Mouse (Mus musculus) macrophage (primary cell): ENCODE measurements around the gene Shpk. TPM values are rescaled to one million over a fixed set of nuclear protein-coding genes. Genes with fewer than 3 reads are reported as not detected.

Experiments used
- H3K27ac ChIP-seq: fragments of 350-480 bp; formaldehyde crosslinking; 2 replicates; pipeline ENCODE4 v1.9.0; 2021
- H3K36me3 ChIP-seq: fragments of 350-480 bp; formaldehyde crosslinking; 2 replicates; pipeline ENCODE4 v1.9.0; 2021; ENCODE audit errors: inconsistent target
- H3K4me3 ChIP-seq: fragments of 350-480 bp; formaldehyde crosslinking; 2 replicates; pipeline ENCODE4 v1.9.0; 2021; ENCODE audit errors: inconsistent target
- H3K79me2 ChIP-seq: fragments of 350-480 bp; formaldehyde crosslinking; 2 replicates; pipeline ENCODE4 v1.9.0; 2021; ENCODE audit errors: inconsistent target
- WGBS: methylation state at CpG from one replicate; pipeline ENCODE4 v1.1.7; 2026; ENCODE audit warnings: inconsistent platforms; ENCODE audit not compliant: missing documents; 5-methylcytosine and 5-hydroxymethylcytosine counted together
- polyA plus RNA-seq: library from polyadenylated mRNA; stranded (reverse); fragments of 250-400 nt; gene quantifications from 3 replicates; pipeline ENCODE4 v1.2.4, GENCODE M21; 2018; ENCODE audit warnings: inconsistent platforms

The Shpk gene
- polyA plus RNA-seq, 1 experiment from 2014 or later, result 3.1 TPM

DNA sequence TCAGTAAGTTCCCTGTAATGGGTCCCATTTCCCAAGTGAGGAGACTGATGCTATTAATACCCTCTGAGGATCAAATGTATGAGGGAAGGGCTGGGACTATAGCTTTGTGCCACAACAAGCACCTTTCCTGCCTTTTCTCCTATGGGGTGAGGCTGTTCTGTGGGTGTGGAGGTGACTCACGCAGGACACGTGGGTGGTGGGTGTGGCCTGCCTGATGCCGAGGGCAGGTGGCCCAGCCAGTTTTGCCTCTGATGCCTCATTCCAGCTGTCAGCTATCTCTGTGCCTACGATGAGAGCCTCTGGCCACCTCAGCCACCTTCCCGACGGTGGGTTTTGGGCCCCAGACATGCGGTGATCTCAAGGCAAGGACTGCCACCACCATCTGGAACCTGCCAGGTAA, 68.0 kb downstream of the Shpk start, which contains the start of gene Trpv3:
Gene Trpv3, plus strand, starts transcription at position 122 of the 400 bp plus-strand sequence.
- no peaks in the 10 kb centered on the region for H3K79me2 ChIP-seq
- 87% methylated on average over 7 of the region's 7 CpGs for WGBS
- no peak within 1 kb of the TSS for H3K27ac ChIP-seq
- H3K36me3 ChIP-seq, result no peaks in the 10 kb centered on the region
- no peak within 1 kb of the TSS for H3K4me3 ChIP-seq

Other genes with a start within 250 kb of the Shpk start
- gene Atp2a3, start 238.3 kb upstream of the Shpk start, polyA plus RNA-seq, result 5.0 to 11.9 TPM (median 5.1 TPM) in 3 replicates
- gene P2rx1, start 200.4 kb upstream of the Shpk start, polyA plus RNA-seq, result 0.12 to 0.80 TPM (median 0.33 TPM) in 3 replicates
- not detected in 3 replicates for gene Camkk1, start 180.5 kb upstream of the Shpk start, polyA plus RNA-seq
- gene Ncbp3, start 151.7 kb upstream of the Shpk start, polyA plus RNA-seq, result 4.9 to 6.5 TPM (median 4.9 TPM) in 3 replicates
- gene Itgae, start 108.9 kb upstream of the Shpk start, polyA plus RNA-seq, result 0.04 to 0.10 TPM in 2 of 3 replicates, not detected in the other
- gene Haspin, start 61.2 kb upstream of the Shpk start, polyA plus RNA-seq, result 3.7 to 6.3 TPM (median 4.0 TPM) in 3 replicates
- gene P2rx5, start 39.0 kb upstream of the Shpk start, polyA plus RNA-seq, result 0.08 to 0.42 TPM in 2 of 3 replicates, not detected in the other
- 17.6 to 52.2 TPM (median 32.5 TPM) in 3 replicates for gene Emc6, start 22.4 kb upstream of the Shpk start, polyA plus RNA-seq
- 31.5 to 54.1 TPM (median 45.7 TPM) in 3 replicates for gene Tax1bp3, start 22.4 kb upstream of the Shpk start, polyA plus RNA-seq
- 28.3 to 65.1 TPM (median 44.3 TPM) in 3 replicates for gene Ctns, start 418 bp upstream of the Shpk start, polyA plus RNA-seq
- gene Trpv1, start 34.8 kb downstream of the Shpk start, polyA plus RNA-seq, result not detected in 3 replicates
- gene Trpv3, start 67.9 kb downstream of the Shpk start, polyA plus RNA-seq, result not detected in 3 replicates
- 0.83 to 3.9 TPM (median 1.8 TPM) in 3 replicates for gene Aspa, start 130.1 kb downstream of the Shpk start, polyA plus RNA-seq
- gene Gm49340, start 130.3 kb downstream of the Shpk start, polyA plus RNA-seq, result not detected in 3 replicates
- gene Spata22, start 130.3 kb downstream of the Shpk start, polyA plus RNA-seq, result not detected in 3 replicates
- gene Olfr20, start 151.3 kb downstream of the Shpk start, polyA plus RNA-seq, result not detected in 3 replicates
- not detected in 3 replicates for gene Olfr376, start 171.8 kb downstream of the Shpk start, polyA plus RNA-seq
- not detected in 3 replicates for gene Olfr1, start 200.2 kb downstream of the Shpk start, polyA plus RNA-seq
- gene Olfr378, start 229.0 kb downstream of the Shpk start, polyA plus RNA-seq, result not detected in 3 replicates